Mouse (Mus musculus) left cerebral cortex, postnatal 10 days (tissue): Measurements from ENCODE around the gene Sit1. TPM values are rescaled to one million over a fixed set of nuclear protein-coding genes. Genes with fewer than 3 reads are reported as not detected.

ENCODE experiments used
- DNase-seq, 2 experiments: peaks; one replicate each; pipeline ENCODE4 v3.0.0; 2021 to 2022; ENCODE audit warnings: low spot score in 2 of 2, mixed read lengths in 1 of 2; ENCODE audit errors: extremely low spot score in 1 of 2
- intact Hi-C: fragments of 180-260 bp; cut with DNase I; formaldehyde crosslinking; loops from one replicate; pipeline ENCODE4 v1.15.1; 2025
- total RNA-seq, 2 experiments: library from RNA; stranded (reverse); gene quantifications; 2 replicates each; pipeline ENCODE4 v1.2.3; 2021

Gene Sit1
- total RNA-seq, 2 experiments from 2014 or later, result not detected

GRCm38 (mm10) chr4:43478906-43479832, 4.4 kb downstream of the Sit1 start:
- intact Hi-C loops, result loop anchor here (5.0 kb wide), 1 partner anchor 37 kb away; the partner anchor contains the start of gene Tesk1

GRCm38 (mm10) chr4:43478534-43478858, 5.0 kb downstream of the Sit1 start:
- DNase-seq, result no peak
- intact Hi-C loops, result loop anchor here (5.0 kb wide), 1 partner anchor 36 kb away; the partner anchor contains the start of gene Tesk1

More at GRCm38 (mm10) chr4:43478906-43479832, 4.4 kb downstream of the Sit1 start:
- DNase-seq, result peak in 1 of 2 experiments; percentile 82

DNA sequence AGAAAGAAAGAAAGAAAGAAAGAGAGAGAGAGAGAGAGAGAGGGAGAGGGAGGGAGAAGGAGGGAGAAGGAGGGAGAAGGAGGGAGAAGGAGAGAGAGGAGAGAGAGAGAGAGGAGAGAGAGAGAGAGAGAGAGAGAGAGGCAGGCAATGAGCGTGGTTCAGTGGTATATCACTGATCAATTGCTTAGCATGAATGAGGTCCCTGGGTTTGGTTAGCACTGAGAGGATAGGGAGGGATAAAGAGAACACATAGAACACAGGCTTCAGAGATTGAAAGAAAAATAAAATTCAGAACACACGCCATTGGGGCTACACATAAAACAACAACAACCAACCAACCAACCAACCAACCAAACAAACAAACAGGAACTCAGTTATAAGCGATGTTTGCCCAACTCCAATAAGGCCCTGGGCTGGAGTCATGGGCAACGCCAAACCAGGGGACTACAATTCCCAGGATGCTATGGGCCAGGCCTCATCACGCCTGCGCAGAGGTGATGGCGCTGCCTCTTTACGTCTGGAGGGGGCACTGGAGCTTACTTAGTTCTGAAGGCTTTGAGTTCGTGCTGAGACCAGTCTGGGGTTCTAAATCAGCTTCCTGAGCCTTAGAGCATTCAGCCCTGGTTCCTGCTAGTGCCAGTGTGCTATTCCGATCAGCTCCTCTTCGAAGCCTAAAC, 5.5 kb downstream of the Sit1 start:
- peak; percentile 80 to 90 for DNase-seq
- intact Hi-C loops, result loop anchor here (5.0 kb wide), 1 partner anchor 36 kb away; the partner anchor contains the start of gene Tesk1

DNA sequence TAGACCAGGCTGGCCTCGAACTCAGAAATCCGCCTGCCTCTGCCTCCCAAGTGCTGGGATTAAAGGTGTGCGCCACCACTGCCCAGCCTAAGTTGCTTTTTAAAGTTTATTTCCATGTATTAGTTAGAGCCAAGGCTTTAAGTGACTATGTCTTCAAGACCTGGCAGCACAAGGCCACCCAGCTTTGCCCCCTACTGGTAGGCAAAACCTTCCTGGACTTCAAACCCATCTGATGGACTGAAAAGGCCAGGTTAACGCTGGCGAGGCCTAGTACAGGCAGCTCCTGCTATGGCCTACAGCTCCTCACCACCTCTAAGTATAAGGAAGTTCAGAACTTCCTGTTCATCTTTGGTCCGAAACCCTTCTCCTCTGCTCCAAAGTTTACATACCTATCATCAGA, 6.9 kb downstream of the Sit1 start:
- no peak for DNase-seq
- intact Hi-C loops, result loop anchor here (5.0 kb wide), 1 partner anchor 34 kb away; the partner anchor contains the start of gene Tesk1

GRCm38 (mm10) chr4:43473636-43474035, 9.9 kb downstream of the Sit1 start:
- intact Hi-C loops, result no loop called here
- DNase-seq, result no peak

DNA sequence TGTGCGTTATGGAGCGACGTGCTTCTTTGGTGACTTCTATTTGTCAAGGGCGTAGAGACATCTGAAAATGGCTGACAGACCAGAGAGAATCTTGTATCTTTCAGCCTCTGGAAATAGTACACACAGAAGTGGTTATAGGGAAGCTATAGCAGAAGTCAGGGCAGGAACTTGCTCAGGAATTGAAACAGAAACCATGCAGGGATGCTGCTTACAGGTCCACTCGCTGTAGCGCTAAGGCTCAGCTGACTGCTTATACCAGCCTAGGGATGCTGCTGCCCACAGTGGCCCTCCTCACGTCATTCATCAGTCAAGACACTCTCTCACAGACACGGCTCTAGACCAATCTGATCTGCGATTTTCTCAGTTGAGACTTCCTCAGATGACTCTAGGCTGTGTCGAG, 13.2 kb downstream of the Sit1 start:
- no peak for DNase-seq
- intact Hi-C loops, result no loop called here

- DNase-seq, result no peak
- intact Hi-C loops, result no loop called here
These were observed 16.7 kb downstream of the Sit1 start for GRCm38 (mm10) chr4:43466872-43467271.

- intact Hi-C loops, result no loop called here
These were observed 17.6 kb downstream of the Sit1 start for GRCm38 (mm10) chr4:43465935-43466334.

DNA sequence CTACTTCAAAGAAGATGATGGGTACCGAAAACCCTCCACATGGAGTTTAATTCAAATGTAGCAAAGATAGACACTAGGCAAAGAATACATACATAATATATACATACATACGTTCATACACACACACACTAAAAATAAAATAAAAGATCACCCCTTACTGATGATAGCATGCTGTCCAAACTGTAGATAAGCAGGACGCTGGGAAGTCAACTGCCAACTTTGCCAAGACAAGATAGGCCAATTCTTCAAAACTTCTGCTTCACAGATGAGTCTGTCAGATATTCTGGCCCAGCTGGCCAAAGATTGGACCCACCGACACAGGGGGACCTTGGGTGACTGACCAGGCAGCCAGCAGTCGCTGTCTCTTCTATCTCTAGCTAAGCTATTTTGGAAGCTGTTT, 20.4 kb downstream of the Sit1 start:
- intact Hi-C loops, result no loop called here
- DNase-seq, result no peak

More at GRCm38 (mm10) chr4:43465935-43466334, 17.6 kb downstream of the Sit1 start:
- DNase-seq, result no peak

DNA sequence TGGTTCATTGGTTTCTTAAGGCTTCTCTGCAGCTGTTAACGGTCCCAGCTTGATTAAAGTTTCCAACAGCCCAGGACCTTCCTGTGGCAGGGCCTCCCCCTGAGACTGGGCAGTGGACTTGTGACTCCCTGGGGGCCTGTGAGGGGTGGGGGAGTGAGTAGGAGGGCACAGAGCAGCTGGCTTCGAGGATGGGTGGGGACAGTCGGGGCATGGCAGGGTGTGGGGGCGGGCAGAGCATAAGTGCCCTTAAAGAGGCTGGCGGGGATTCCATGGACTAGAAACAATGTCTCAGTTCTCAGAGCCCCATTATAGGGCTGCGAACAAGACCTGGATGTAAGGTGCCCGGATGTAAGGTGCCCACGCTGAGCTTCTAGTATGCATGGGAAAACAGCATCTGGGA, 26.4 kb downstream of the Sit1 start:
- intact Hi-C loops, result no loop called here
- no peak for DNase-seq

DNA sequence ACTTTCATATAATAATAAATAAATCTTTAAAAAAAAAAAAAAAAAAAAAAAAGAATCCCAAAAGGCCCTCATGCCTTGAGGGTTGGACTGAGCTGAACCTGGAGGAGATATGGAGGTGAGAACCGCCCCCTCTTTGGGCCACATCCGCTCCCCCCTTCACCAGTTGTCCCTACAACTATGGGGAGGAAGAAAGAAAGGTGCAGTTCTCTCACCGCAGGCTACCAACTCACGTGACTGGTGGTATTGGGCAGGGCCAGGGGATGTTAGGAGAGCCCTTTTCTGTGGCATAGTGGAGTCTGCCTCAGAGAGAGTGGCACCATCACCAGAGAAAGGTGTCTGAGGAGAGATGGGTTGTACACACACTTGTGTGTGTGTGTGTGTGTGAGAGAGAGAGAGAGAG, 27.1 kb downstream of the Sit1 start:
- no peak for DNase-seq
- intact Hi-C loops, result no loop called here

GRCm38 (mm10) chr4:43454041-43454836, 29.3 kb downstream of the Sit1 start, which contains the start of gene Cd72:
TSS of gene Cd72 (minus strand) at chr4:43454628.
- intact Hi-C loops, result no loop called here
- DNase-seq, result no peak

DNA sequence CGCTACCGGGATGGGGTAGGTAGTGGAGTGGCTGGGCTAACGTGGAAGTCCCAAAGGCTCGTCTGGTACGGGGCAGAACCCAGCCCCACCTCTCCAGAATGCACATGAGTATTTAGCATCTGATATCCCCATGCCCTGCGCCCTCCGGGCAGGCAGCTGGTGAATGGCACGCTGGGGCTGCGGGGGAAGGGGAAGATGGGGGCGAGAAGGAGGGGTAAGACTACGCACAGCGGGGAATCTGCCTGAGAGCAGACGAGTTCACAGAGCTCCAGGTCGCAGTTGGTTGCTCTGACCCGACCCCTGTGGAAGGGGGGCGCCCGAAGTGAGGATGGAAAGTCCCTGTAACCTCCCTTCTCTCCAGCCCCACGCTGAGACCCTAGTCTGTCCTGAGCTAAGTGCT, 30.1 kb downstream of the Sit1 start:
- no peak for DNase-seq
- intact Hi-C loops, result no loop called here

- intact Hi-C loops, result no loop called here
- DNase-seq, result no peak
These were observed 31.2 kb downstream of the Sit1 start for GRCm38 (mm10) chr4:43452315-43452714.

DNA sequence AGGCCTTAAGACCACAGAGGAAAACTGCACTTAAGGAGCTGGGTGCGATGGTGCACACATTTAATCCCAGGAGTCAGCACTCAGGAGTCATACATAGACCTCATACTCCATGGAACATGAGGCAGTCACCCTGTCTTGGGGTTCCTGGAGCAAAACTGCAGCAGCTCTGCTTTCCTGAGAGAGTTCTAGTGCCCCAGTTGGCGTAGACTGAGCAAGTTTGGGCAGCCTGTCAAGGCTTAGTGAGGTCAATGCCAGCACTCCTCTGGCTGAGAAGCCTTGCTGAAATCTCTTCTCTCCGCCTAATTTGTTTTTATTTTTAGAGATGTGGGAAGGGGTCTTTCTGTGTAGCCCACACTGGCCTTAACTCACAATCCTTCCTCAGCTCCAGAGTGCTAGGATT, 35.0 kb downstream of the Sit1 start:
- intact Hi-C loops, result no loop called here
- no peak for DNase-seq

DNA sequence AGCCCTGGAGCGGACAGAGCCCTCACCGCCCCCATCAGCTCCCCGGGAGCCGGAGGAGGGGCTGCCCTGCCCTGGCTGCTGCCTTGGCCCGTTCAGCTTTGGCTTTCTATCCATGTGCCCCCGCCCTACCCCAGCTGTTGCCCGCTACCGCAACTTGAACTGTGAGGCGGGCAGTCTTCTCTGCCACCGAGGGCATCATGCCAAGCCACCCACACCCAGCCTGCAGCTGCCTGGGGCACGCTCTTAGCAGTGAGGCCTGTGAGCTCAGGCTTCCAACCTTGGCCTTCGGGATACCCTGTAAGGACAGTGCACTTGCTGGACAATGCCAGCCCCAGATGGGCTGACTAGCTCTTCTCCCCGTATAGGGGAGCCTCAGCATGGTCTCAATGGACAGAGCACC, 36.3 kb downstream of the Sit1 start:
- intact Hi-C loops, result no loop called here
- peak in 1 of 2 experiments; percentile 60 for DNase-seq

DNA sequence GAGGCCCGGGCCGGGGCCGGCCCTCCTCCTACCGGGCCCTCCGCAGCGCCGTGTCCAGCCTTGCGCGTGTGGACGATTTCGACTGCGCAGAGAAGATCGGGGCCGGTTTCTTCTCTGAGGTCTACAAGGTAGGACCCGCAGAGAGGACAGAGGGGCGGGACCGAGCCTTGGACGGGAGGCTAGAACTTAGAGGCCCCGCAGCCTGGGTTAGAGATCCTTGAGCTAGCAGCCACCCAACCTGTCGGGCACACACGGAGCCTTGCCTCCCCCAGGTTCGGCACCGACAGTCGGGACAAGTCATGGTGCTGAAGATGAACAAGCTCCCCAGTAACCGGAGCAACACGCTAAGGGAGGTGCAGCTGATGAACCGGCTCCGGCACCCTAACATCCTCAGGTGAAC, 40.0 kb downstream of the Sit1 start:
- peak in 1 of 2 experiments; percentile 58 for DNase-seq
- intact Hi-C loops, result loop anchor here (5.0 kb wide), 1 partner anchor 34 kb away; no protein-coding TSS in a partner anchor

DNA sequence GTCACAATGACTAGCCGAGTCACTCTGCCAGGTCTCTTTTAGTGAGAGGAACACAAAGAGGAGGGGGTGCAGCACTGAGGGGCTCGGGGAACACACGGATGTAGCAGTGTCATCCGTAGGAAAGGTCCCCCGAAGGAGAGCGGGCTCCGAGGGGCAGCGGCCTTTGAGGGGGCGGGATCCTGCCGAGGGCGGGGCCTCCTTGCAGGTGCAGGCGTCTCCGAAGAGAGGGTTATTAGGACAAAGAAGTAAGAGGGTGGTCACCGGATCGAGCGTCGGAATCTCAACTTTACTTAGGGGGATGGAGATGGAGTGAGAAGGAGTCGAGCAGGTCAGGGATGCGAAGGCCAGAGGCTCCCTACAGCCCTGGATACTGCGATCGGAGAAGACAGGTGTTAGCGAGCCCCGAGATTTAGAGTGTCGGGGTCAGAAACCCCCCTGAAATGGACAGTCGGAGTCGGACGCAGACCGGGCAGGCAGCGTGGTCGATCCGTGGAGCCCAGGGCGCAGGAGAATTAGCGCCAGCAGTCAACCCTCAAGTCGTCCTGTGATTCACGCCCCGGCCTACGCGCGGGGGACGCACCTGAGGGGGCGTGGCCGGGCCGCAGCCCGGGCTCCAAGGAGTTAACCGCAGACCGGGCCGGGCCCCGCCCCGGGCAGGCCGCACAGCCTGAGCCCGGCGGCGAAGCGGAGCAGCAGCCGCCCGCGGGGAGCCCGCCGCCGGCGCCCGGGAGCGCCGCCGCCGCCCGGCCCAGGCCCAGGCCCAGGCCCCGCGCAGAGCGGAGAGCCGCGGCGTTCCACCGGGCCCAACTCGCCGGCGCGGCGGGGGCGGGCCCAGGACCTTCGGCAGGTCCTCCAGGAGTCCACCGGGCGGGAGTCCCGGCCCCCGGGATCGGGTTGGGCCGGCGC, 40.8 kb downstream of the Sit1 start:
- intact Hi-C loops, result loop anchor here (5.0 kb wide), 1 partner anchor 35 kb away; no protein-coding TSS in a partner anchor
- peak in 1 of 2 experiments; percentile 84 for DNase-seq
